Mouse (Mus musculus) adrenal gland, postnatal 10 days (tissue): ENCODE measurements around the gene Atp8a1. TPM values are rescaled to one million over a fixed set of nuclear protein-coding genes. Genes with fewer than 3 reads are reported as not detected.

Source experiments
- DNase-seq: peaks from one replicate; pipeline ENCODE4 v3.0.0; 2021; ENCODE audit warnings: mixed read lengths
- total RNA-seq, 2 experiments: library from RNA; stranded (reverse); gene quantifications; 2 replicates each; pipeline ENCODE4 v1.2.3; 2021

Gene Atp8a1
- total RNA-seq, 2 experiments from 2014 or later, result 17.5 to 26.6 TPM

DNA sequence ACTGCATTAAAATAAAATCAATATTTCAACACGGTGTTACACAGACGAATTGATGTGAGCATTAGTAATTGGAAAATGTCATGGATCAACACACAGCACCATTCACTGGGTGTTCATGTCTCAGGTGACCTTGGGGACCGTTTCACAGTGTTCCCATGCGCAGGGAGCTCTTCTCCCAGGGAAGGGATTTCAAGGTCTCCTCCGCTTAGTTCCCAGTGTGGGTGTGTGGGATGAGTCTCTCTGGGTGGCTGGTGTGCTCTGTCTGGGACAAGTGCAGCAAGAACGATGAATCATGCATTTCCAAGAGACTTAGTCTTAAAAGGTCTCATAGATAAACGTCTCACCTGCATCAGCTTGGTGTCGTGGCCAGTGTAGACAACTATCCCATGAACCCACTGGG is 78.5 kb downstream of the Atp8a1 start:
- DNase-seq, result peak; percentile 18

DNA sequence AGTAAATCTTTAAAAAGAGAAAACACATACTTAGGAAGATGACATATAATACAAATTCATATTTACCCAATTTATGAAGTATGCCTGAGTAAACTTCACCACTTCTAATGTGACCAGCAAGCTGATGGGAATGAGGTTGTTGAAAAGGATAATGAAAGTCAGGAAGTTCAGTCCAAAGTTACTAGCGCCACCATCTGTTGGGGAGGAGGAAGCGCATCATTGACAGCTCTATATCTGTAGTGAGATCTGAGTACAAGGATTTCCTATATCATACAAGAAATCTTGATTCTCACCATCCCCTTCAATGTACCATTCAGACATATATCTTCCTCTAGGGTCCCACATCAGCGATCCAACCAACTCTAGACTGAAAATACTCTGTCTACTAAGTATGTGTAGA is 82.4 kb downstream of the Atp8a1 start:
- DNase-seq, result no peak

DNA sequence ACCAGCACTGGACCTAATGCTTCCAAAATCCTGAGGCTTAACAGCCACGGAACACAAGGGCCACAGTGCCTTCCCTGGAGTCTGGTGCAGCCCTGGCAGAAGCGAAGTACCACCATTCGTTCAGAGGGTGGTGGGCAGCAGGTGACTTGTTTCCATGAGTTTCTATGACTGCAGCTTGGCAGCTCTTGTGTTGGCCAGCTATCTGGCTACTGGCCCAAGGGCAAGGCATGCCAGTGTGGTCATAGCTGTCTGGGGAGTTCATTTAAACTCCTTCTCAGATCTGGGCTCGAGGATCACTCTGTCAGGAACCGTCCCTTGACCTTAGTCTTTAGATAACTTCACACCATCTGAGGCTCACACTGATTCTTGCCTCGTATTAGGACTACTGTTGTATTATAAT is 89.1 kb downstream of the Atp8a1 start:
- peak; percentile 69 for DNase-seq

DNA sequence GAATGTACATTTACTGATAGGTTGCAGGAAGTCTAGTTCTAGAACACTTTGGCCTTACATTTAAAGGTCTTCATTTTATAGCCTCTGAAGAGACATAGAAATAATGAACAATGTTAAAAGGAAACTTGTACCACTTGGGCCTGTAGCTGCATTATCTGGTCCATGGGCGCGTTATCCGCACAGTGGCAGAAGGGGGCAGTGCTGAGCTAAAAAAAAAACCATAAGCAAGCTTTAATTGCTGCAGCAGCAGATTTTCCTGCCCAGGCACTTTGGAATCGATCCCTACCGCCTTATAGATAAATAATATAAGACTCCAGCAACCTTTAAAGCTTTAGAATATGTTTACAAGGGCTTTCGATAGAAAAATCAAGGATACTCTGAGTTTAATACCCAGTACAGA is 91.1 kb downstream of the Atp8a1 start:
- peak; percentile 51 for DNase-seq

DNA sequence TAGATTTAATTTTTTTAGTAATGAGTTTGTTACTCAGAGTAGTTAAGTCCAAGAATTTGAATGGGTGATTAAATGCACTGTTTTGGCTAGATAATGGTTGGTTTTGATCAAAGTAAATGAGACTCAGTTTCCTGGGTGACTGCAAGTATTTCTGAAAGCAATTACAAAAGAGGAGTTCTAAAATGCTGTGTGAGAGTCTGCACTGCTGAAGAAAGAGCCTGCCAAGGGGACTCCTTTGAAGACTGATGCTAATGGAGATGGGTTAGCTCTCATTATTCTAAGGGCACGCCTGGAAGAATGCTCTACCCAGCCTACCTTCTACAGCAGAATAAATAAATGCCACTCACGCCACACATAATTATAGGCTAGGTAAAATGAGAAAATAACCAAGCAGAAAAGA is 94.2 kb downstream of the Atp8a1 start:
- DNase-seq, result no peak

DNA sequence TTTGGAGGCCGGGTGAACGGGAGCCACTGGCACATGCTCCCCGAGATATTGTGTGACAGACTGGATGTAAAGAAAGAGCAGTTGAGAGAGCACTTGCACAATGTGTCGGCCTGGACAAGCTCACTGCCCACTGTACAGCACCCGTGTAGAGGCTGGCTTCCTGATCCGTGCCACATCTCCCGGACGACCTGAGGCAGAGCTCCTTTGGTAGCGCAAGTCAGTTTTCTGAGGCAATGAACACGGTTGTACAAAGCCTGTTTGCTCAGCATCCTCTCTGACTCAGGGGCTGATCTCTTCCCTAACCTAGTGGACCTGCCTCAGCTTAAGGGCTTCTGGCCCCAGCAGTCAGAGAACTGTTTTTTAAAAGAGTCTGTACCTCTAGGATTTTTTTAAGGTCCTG is 94.6 kb downstream of the Atp8a1 start:
- no peak for DNase-seq

DNA sequence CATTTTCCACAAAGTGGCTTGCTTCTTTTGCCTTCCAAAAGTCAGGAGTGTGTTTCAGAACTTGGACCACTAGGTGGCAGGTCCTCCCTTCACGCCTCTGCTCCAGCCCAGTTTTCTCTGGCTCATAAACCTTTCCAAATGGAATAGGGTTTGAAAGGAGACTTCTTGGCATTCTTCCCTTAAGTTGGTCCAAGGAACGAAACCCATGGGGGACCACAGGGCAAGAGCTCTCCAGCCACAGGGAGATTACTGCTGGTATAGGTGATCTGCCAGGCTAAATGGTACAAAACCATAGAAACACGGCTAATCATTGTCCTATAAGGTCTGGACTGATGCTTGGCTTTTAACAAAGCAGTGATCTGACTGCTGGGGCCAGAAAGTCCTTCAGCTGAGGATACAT is 95.2 kb downstream of the Atp8a1 start:
- DNase-seq, result peak; percentile 54

DNA sequence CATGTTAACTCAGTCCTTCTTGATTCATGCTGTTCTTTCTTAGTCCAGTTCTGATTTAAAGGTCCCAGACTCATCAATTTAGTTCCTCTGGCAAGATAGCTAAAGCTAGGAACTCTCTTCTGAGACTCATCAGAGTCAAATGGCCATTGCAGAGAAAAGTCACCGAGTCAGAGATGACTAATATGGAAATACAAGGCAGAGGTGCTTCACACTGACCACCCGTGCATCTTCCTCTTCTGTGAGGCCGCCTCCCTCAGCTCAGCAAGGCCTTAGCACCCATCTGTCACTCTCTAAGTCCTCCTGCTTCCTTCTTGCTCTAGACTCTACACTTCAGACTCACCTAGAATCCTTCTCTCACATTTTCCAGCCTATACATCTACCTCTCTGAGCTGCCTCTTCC is 108.0 kb downstream of the Atp8a1 start:
- DNase-seq, result no peak

DNA sequence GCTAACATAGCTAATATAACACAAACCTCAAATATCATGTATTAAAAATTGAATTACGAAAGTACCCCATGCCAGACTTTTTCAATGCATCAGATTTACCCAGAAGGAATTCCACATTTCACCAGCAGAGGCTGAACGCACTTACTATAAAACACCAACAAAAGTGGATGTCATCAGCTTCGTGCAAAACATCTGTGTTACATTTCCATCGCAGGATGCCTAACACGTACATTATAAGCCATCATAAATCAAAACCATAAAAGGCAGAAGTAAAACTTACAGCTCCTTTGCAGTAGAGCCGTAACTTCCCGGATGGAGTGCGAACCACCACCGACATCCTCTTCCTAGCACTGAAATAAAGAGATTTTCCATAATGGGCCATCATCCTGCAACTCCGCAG is 109.1 kb downstream of the Atp8a1 start:
- no peak for DNase-seq

DNA sequence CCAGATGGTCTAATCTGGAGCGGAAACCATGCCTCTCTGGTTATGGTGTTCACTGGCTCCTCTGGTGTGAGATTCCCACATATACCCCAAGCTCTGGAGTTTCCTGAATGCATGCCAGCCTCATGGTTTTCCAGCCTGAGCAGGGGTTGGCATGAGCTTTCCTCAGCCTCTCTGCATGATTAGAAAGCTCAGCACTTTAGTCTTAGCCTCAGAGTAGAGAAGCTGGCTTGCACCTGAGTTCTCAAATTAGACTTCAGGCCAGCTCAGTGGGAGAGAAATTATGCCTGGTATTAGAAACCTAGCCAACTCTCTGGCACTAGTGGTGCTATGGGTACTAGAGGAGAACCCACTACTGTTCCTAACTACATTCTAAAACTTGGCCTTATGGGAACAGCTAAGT is 111.5 kb downstream of the Atp8a1 start:
- DNase-seq, result no peak

DNA sequence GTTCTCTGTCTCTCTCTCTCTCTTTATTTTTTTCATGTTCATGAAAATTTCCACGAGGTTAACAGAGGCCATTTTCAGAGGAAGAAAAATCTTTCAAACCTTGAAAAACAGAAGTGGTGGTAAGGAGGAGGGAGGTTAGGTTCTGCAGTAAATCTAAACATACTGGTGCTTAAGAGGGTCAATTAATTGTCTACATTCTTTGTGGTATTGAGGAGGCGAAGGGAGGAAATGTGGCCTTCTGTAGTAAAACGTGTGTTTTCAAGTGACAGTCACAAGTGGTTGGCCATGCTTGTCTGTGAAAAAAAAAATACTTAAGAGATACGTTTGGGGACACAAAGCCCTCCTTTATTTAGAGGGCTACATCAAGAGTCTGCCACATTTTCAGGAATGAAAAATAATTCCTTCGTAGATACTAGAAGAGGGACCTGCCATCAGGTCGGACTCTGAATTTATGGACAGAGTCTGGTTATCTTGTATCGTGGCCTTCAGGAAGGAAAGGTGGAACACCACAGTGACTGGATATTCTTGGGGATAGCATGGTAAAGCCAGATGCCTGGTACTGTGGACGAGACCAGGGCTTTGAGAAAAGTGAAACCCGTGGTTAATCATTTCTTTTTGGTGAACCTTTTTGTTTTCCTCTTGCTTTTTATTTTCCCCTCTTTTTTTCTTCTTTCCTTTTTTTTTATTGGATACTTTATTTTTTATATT is 113.5 kb downstream of the Atp8a1 start:
- no peak for DNase-seq

DNA sequence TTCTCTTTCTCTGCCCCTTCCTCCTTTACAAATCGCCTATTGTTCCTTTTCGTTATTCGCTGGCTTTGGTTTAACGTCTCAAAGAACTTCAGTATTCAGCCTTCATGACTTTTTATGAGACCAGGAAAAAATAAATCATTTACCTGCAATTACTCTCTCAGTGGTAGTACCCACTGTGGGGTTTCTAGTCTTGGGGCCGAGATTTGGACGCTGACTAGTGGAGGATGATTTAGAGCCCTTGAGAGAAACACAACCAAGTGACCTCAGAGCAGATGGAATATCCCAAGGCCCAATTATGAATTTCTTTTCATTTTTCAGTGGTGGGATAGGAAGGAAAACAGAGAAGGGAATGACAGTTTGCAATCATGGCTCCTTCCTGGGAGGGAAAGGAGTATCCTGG is 114.1 kb downstream of the Atp8a1 start:
- DNase-seq, result no peak

DNA sequence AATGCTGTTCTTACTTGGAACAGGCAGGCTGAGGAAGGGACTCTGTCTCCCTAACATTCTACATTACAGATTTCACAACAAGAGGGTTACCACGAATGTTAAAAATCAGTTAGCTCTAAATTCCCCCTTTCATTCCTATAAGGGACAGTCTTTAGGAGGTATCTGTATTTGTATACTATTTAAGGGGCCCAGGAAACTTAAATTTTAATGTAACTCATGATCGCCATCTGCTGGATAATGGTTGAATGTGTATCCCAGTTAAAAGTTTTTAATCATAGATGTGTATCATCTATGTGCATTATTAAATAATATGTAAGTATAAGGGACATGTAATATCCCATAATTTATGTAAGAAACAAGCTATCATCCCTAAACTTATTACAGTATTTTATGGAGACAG is 119.5 kb downstream of the Atp8a1 start:
- DNase-seq, result peak; percentile 9

DNA sequence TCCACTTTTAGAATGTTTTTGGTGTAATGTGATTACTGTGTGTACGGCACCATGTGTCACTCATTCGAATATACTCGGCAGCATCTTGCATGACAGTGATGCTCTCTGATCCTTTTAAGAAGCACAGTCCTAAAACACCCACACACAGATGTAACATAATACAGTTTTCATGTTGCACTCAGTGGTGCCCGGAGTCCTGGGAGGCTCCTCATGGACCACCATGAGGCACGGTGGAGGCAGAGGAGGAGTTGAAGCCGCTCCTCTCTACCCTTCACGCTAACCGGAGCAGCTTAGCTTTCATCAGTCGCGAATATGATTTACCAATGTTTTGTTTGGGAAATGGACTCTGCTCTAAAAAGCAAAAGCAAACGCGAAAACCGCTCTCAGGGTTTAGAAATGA is 120.4 kb downstream of the Atp8a1 start:
- DNase-seq, result no peak

DNA sequence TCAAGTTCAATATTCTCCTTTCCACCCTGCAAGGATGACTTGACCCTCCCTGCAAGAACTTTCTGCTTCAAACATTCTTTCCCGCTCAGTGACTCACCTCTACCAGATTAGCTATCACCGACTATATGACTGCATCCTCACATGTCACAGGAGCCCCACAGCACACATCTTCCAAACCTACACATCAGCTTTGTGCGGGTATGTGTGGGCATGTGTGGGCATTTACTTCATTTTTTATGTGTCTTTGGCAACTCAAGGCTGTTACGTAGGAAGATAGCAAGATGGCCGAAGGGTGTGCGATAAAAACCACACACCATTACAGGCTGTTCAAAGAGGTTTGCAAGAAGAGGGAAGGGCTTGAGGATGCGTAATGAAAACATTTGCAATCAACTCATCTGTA is 145.6 kb downstream of the Atp8a1 start:
- DNase-seq, result no peak

DNA sequence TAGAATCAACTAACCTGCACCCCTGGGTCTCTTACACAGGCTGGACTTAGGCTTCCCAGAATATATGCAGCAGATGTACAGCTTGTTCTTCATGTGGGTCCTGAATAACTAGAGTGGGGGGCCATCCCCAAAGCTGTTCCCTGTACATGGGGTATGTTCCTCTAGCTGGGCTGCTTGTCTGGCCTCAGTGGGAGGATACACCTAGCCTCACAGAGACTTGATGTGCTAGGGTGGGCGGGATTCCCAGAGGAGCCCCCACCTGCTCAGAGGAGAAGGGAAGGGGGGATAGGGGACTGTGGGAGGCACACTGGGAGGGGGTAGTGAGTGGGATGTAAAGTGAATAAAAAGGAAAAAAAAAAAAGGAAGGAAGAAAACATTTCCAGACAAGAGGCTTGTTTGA is 147.8 kb downstream of the Atp8a1 start:
- no peak for DNase-seq

DNA sequence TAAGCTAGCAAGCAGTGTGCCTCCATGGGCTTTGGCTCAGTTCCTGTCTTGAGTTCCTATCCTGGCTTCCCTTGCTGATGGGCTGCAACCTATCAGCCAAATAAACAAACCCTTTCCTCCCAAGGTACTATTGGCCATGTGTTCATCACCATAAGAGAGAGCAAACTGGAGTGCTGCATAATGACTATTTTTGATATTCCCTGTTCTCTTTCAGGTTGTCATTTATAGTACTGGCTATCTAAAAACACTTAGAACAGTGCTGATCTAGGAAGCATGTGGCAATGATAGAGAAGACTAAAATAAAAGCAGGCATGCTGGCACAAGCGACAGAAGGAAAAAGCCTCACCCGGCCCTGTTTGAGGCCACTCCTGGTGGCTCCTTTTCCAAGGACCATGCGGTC is 149.1 kb downstream of the Atp8a1 start:
- no peak for DNase-seq

DNA sequence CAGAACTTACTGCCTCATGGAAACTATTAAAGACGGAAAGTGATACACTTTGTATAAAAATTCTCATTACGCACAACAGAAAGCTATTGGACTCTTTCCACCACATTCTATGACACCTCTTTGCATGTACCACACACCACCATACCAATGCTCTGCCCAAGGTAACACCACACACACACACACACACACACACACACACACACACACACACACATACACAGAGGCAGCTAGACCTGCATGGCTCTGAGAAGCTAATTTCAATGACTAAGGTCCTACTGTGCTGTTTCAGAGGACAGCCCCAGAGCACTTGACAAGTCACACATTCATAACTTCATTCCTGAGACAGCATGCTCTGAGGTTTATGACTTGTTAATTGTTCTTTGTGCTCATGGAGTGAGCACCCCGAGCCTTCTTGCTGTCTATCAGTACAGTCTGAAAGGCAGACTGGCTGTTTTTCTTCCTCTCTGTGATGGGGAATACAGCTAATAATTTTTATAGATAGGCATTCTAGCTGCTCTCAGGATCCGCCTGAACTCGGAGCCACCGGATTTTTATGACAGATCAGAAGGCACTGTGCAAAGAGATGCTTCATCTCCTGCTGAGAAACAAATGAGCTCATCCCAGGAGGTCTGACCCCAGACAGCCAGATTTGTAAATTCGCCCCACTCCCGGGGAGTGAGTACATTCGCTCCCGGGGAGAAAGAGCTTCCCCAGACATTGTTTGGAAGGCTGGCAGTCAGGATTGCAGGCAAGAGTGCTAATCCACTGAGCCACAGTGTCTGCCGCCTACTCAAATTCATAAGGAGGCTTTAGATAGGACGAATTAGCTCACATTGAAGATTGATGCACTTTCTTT is 150.3 kb downstream of the Atp8a1 start:
- DNase-seq, result no peak

DNA sequence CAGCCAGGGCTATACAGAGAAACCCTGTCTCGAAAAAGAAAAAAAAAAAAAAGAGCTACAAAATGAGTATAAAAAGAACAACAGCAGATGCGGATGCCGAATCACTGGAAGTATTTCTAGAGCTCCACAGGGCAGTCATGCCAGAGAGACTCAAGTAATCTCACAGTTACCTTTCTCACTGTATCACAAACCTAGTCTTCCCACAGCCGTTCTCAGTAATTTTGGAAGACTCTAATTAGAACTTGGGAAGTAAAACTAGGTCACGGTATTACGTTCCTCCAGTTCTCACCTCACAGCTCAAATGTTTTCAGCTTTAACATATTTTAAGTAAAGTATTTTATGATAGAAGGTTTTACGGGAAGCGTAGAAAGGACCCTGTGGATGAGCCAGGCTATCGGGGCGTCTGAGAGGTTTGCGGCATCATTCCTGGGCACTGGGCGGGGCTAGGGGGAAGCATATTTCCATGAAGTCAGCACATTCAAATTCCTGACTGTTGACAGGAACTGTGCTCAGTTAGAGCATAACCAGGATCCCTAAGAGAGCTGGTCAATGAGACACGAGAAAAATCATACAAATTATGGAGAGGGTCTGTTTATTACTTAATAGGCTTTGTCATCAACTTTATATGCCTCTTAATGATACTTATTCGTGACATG is 152.1 kb downstream of the Atp8a1 start:
- DNase-seq, result no peak

DNA sequence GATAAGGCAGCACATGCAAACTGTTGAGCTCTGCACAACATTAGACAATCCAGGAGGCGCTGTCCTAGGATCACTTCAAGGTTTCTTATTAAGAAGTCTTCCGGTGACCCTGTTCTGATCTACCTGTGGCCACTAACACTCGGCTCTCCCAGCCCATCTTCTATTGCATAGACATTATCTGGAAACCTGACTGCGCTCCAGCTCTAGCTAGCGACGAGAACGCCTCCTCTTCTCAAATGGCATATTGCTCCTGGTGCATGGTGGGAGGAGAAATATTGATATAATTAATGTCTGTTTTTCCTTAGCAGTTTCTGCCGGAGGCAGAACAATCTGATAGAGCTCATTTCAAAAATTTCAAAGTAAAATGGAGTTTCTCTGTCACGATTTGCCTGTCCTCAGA is 156.9 kb downstream of the Atp8a1 start:
- DNase-seq, result no peak

DNA sequence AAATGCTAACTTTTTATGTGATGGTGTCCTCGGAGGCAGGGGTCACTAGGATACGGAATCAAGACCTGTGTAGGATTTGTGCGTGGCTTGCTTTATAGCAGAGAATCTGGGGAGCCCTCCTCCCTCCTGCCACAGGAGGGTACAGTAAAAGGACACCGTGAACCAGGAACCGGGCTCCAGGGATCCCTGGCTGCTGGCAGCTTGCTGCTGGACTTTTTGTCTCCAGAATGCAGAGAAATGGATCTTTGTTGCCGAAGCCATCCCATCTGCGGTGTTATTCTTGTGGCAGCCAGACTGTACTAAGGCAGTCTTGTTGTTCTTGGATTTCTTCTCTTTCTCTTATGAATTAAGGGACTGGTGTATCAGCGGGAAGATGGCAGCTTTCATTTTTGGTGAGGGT is 159.2 kb downstream of the Atp8a1 start:
- DNase-seq, result no peak

DNA sequence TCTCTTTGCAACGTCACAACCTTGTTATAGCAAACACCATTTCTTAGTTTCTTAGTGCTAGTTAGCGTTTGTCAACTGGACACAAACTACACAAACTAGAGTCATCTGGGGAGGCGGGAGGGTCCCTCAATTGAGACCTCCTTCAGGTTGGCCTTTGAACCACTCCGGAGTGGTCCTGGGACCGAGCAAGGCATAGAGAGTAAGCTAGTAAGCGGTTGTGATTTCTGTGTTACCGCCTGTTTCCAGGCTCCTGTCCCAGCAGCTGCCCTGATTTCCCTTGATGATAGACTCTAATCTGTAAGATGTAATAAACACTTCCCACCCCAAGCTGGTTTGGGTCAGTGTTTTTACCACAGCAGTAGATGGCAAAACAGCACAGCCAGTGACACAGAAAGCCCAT is 161.3 kb downstream of the Atp8a1 start:
- no peak for DNase-seq

DNA sequence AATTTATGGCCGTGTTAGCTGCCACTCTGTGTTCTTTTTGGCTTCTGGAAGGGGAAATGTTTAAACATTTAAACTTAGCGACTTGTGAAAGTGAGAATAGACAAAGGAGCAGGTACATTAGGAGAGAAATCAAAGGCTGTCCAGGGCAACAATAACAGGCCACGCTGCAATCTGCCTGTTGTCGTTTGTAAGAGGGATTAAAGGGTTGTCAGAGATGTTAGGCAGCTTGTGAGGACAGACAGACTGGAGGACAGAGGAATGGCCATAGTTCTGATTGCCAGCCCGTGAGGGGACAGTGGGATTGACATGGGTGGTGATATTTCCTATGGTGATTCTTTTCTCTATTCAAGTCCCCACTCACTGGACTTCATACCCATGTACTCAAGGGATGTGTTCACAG is 161.8 kb downstream of the Atp8a1 start:
- no peak for DNase-seq

DNA sequence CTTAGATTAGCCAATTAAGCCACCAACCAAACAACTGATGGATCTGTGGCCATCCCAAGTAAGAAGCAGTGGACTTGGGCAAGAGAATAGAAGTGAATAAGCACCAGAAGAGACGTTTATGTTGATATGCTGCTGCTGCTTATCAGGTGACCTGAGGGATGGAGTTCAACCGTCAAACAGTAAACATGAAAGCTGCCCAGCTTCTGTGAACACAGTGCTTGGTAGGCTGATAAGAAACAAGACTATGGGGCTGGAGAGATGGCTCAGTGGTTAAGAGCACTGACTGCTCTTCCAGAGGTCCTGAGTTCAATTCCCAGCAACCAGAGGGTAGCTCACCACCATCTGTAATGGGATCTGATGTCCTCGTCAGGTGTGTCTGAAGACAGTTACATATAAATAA is 168.4 kb downstream of the Atp8a1 start:
- no peak for DNase-seq
